Mouse (Mus musculus) embryonic fibroblast, embryonic 13.5 days (primary cell): ENCODE measurements at regions not wholly inside any gene's neighbourhood (a gene's known extent, or its start where the extent isn't known, plus 50 kb on each side); places are given as distances from the start of the nearest gene placed in this dataset.

Experiments
- CTCF ChIP-seq: IDR thresholded peaks from 2 replicates; pipeline ENCODE4 v1.5.1; 2011; ENCODE audit warnings: mild to moderate bottlenecking, control low read depth, low read length, moderate library complexity, borderline replicate concordance; ENCODE audit not compliant: insufficient read depth
- POLR2A ChIP-seq: IDR thresholded peaks from 2 replicates; pipeline ENCODE4 v1.6.1; 2011; ENCODE audit warnings: low read depth, mild to moderate bottlenecking, control low read depth, low read length, moderate library complexity

DNA sequence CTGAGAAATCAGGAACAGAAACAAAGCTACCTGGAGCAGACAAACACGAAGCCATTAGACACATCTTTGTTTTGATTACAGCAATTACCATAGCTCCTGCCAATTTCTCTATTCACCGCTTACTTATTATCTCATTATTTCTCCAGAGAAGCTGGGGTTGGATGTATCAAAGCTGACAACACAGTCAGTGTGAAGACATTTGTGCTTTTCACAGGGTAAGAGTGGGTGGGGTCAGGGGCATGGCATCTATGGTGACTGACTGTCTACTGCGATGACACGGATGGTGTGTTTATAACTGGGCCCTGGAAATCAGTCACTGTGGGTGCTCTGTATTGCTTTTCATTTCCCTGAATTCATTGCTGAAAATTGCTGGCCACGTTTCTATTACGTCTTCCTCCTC, 815.0 kb upstream of the Adgrl2 start:
- no peak for TF ChIP-seq CTCF
- TF ChIP-seq POLR2A = no peak
